Mouse (Mus musculus): ENCODE data around the gene Stard5.

Gene Stard5

GRCm38 (mm10) chr7:83666087-83666595 lies 34.4 kb downstream of the Stard5 start:
- DNase-seq (ENCODE audit: low read depth): no peak

DNA sequence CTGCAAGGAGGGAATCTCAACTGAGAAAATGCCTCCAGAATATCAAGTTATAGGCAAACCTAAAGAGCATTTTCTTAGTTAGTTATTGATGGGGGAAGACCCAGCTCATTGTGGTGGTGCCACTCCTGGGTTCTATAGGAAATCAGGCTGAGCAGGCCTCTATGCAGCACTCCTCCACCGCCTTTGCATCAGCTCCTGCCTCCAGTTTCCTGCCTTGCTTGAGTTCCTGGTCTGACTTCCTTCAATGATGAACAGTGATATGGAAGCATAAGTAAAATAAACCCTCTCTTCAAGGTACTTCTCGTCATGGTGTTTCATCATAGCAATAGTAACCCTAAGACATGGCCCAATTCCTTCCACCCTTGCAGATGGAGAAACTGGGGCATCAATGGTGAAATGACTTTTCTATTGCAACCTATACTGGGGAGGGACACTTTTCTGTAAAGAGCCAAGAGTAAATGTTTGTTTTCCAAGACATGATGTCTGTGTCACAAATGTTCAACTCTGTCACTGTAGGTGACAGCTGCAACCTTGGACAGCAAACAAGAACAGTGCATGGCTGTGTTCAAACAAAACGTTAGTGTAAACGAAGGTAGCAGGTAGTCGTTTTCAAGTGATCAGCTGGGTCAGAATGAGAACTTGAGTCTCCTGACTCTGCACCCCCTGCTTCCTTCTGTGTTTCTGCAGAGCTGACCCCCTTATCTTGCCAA lies 36.3 kb downstream of the Stard5 start:
- DNase-seq (ENCODE audit: low read depth): no peak

- DNase-seq (ENCODE audit: low read depth): no peak
Observed at GRCm38 (mm10) chr7:83668724-83669123, 37.0 kb downstream of the Stard5 start.

DNA sequence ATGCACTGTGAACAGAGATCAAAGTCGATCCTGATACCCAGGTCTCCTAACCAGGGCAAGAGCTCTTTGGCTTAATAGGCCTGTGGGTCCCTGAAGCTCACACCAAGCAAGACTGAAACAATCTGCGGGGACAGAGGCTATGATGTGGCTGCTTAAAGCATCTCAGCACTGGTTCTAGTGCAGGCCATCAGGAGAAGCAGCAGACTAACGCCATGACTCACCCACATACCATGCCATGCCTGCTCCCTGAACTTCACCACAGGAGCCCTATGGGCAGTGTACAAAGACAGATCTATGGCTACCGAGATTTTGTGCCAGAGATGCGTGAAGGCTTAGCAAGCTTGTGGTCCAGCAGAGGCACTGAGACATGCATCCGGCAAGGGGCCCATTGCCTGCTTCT lies 39.8 kb downstream of the Stard5 start:
- no peak for DNase-seq (ENCODE audit: low read depth)

- DNase-seq (ENCODE audit: low read depth): no peak
Observed at GRCm38 (mm10) chr7:83675545-83676254, 43.9 kb downstream of the Stard5 start.

DNA sequence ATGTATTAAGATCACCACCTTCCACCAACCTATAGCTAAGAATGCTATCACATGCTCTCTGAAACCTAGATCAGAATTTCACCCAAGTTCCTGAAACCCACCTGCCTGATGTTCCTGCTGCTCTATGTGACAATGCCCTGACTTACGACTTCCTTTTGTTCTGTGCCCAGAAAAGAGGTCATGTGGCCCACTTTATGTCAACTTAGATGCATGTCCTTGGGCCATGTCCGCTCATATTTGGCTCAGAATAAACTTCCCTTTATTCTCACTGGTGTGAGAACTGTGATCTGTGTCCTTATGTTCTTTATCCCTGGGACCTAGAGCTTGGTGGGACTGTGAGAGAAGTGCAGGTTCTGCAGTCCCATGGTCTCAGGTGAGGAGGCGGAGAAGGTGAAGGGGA lies 45.5 kb downstream of the Stard5 start:
- DNase-seq (ENCODE audit: low read depth): no peak

DNA sequence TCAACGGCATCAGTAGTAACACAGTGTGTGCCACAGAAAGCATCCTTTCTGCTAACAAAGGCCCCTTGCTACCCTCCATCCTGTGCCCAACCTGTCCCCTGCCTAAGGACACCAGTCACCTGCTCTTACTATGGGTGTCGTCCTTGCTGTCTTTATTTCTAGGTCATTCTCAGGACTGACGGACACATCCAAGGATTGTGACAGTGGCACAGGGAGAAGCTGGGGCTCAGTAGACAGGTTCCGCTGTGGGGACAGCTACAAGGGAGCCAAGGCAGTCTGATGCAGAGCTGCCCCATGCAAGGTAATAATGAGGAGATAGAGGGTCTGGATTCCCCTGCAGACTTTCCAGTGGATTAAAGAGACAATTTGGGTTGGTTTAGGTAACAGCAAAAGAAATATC lies 46.7 kb downstream of the Stard5 start:
- DNase-seq (ENCODE audit: low read depth): no peak

DNA sequence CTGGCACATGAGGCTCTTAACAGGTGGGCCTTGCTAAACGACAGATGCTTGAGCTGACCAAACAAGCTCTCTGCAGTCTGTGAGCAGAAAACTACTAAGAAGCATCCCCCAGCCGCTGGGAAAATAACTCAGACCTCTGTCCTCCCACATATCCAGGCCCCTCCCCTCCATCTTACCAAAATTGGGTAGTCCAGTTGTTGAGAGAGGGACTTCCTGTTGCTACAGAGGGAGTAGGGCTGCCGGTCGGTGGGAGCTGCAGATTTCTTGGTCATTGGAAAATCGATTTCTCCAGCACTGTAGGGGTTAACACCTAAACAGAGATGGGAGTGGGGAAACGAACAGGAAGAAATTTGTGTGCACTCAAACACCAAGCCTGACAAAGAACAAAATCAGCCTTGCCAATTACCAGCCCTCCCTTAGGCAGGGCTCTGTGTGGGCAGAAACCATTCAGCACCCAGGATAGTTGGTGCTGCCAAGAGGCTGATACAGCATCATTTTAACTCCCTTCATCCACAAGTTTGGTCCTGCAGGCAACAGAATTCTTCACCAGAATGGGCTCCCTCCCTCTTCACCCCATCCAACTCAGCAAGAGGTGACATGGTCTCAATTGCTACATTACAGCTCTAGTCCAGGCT lies 51.0 kb downstream of the Stard5 start:
- no peak for DNase-seq (ENCODE audit: low read depth)

DNA sequence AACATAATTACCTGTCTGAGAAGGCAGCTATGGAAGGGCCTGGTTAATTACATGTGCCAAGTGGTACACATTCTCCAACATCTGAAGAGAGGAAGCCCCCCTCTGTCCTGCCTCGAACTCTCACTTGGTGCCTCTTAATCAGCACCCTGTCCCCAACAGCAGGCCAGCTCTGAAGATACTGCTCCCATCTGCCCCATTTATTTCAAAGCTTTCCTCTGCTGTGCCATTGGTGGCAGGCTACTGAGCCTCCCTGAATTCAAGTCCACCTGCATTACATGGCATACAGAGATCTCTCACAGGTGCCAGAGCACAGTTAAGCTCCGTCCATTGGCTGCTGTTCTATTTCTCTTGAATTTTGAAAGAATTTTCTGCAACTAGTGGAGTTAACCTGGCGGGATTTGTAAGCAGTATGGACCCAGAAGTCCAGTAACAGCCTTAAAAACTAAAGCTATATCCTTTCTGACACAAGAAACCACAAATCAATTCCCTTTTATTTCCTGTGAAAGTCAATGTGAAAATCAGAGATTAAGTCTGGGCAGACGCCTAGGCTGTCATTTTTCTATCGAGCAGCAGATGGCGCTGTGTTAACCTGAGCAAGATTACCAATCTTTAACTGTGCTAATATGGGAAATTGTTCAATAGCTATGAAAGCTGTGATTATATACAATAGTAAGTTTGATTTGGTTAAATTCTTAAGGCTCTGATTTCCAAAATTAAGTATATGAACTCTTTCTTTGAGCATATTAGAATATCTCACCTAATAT lies 63.9 kb downstream of the Stard5 start:
- DNase-seq (ENCODE audit: low read depth): peak; percentile 15

GRCm38 (mm10) chr7:83699066-83699745 lies 67.4 kb downstream of the Stard5 start:
- no peak for DNase-seq (ENCODE audit: low read depth)

All from c-Kit-positive CD71-positive TER-119-negative erythroid progenitor cells, embryonic 14.5 days (primary cell).